Mouse (Mus musculus): ENCODE measurements at regions not wholly inside any gene's neighbourhood (a gene's known extent, or its start where the extent isn't known, plus 50 kb on each side); places are given as distances from the start of the nearest gene placed in this dataset.

GRCm38 (mm10) chr15:96756456-96756855 lies 56.9 kb upstream of the Slc38a2 start:
- no peak for TF ChIP-seq POLR2A (IDR thresholded peaks at IDR 0.05; ENCODE audit: low read depth, low read length)
- no peak for TF ChIP-seq CTCF (IDR thresholded peaks at IDR 0.05; ENCODE audit: extremely low read depth, insufficient read depth, insufficient read length, insufficient replicate concordance)
